Mouse (Mus musculus) kidney, embryonic 16.5 days (tissue): ENCODE results near the gene Scgb2b19. TPM values are rescaled to one million over a fixed set of nuclear protein-coding genes. Genes with fewer than 3 reads are reported as not detected.
"Not testable (repeated sequence)": the region's sequence is repeated elsewhere in the genome, so short reads cannot be mapped to it uniquely, and the experiment has no call there.

Experiments
- ATAC-seq: fragments of 200-750 bp; cut with Nextera tagmentation; 2 replicates; pipeline ENCODE4 v1.8.0; 2017; ENCODE audit warnings: moderate TSS enrichment; ENCODE audit not compliant: low FRiP score, low TSS enrichment
- H3K27ac ChIP-seq: fragments of 300-500 bp; sonication (generic); 2 replicates; pipeline ENCODE4 v1.5.1; 2014; ENCODE audit warnings: low read length
- H3K27me3 ChIP-seq: fragments of 300-500 bp; sonication (generic); 2 replicates; pipeline ENCODE4 v1.6.1; 2014; ENCODE audit warnings: low read length, control low read depth, mixed read lengths; ENCODE audit not compliant: insufficient read depth
- H3K36me3 ChIP-seq: fragments of 300-500 bp; sonication (generic); 2 replicates; pipeline ENCODE4 v1.6.1; 2014; ENCODE audit warnings: low read length, control low read depth, mixed read lengths; ENCODE audit not compliant: insufficient read depth
- H3K4me1 ChIP-seq: fragments of 300-500 bp; sonication (generic); 2 replicates; pipeline ENCODE4 v1.6.1; 2014; ENCODE audit warnings: low read length, control low read depth, mixed read lengths; ENCODE audit not compliant: insufficient read depth
- H3K4me2 ChIP-seq: fragments of 300-500 bp; sonication (generic); replicated peaks from 2 replicates; pipeline ENCODE4 v1.6.1; 2014; ENCODE audit warnings: low read depth, low read length
- H3K4me3 ChIP-seq: fragments of 300-500 bp; sonication (generic); 2 replicates; pipeline ENCODE4 v1.5.1; 2014; ENCODE audit warnings: mild to moderate bottlenecking, low read length
- H3K9ac ChIP-seq: fragments of 300-500 bp; sonication (generic); replicated peaks from 2 replicates; pipeline ENCODE4 v1.6.1; 2014; ENCODE audit warnings: low read length
- H3K9me3 ChIP-seq: fragments of 300-500 bp; sonication (generic); 2 replicates; pipeline ENCODE4 v1.6.1; 2016; ENCODE audit warnings: low read length, control low read depth
- WGBS: fragments of 180-500 bp; shearing (Covaris S2); extraction: QIAGEN DNeasy Blood & Tissue Kit; methylation state at CpG from one replicate; pipeline ENCODE4 v1.1.7; 2014; 5-methylcytosine and 5-hydroxymethylcytosine counted together
- polyA plus RNA-seq: library from polyadenylated mRNA; unstranded; fragments of >200 nt; fragmentation: Nextera tagmentation; extraction: Ambion mirVana; gene quantifications from 2 replicates; pipeline ENCODE4 v1.2.1, GENCODE M21; 2015

Gene Scgb2b19
- not detected in 2 replicates for polyA plus RNA-seq

DNA sequence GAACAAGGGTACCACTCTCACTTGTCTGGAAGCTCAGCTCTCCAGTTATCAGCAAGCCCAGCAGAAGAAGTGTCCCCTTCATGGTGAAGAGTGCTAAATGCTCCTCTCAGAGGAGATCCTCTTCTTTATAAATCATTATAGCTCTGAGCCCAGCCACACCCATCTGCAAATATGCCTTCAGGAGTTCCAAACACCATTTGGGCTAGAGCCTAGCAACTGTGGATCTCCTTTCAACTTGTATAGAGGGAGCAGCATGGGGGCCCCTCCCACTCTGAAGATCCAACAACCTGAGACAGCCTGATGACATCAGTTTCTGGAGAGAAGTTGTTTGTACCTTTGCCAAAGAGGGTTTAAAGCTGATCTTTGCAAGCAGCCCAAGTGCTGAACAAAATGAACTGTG is at the start of gene Scgb2b19:
TSS of gene Scgb2b19 (minus strand) at position 101 of the 400 bp plus-strand sequence.
- H3K27ac ChIP-seq, H3K9me3 ChIP-seq, H3K4me2 ChIP-seq, H3K4me3 ChIP-seq, H3K4me1 ChIP-seq, ATAC-seq, H3K9ac ChIP-seq, H3K36me3 ChIP-seq, H3K27me3 ChIP-seq: not testable (repeated sequence)

DNA sequence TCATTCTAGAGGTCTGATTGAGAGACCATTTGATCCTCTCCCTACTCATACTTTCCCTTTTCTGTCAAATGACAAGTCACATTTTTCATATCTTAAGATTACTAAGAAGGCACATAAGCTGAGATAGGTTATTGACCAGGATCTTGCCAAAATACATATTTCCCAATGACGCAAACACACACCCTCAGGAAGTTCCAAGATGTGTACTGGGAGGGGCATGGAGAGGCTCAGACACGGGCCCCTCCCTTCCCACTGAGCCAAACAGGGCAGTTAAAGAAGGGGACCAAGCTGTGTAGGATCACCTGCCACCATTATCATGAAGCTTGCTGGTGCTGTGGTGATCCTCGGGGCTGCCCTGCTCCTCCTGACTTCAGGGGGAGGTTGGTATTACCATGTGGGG is 6.9 kb upstream of the Scgb2b19 start, which contains the start of gene Scgb1b19:
TSS of gene Scgb1b19 (plus strand) at position 301 of the 400 bp plus-strand sequence.
- not testable (repeated sequence) for H3K36me3 ChIP-seq, ATAC-seq, H3K4me3 ChIP-seq, H3K27ac ChIP-seq, H3K27me3 ChIP-seq, H3K9me3 ChIP-seq, H3K9ac ChIP-seq, H3K4me2 ChIP-seq, H3K4me1 ChIP-seq
- 100% methylated on average over 2 of the region's 3 CpGs for WGBS

Other genes with a start within 250 kb of the Scgb2b19 start
- gene Scgb2b17, start 223.8 kb downstream of the Scgb2b19 start, polyA plus RNA-seq = not detected in 2 replicates
- gene Scgb1b17, start 216.9 kb downstream of the Scgb2b19 start, polyA plus RNA-seq = not detected in 2 replicates
- not detected in 2 replicates for gene Scgb2b18, start 106.5 kb downstream of the Scgb2b19 start, polyA plus RNA-seq
- gene Scgb1b18, start 94.8 kb downstream of the Scgb2b19 start, polyA plus RNA-seq = not detected in 2 replicates
- gene Scgb1b19, start 7.0 kb upstream of the Scgb2b19 start, polyA plus RNA-seq = not detected in 2 replicates
- not detected in 2 replicates for gene Scgb2b20, start 86.0 kb upstream of the Scgb2b19 start, polyA plus RNA-seq
- gene Scgb1b20, start 92.9 kb upstream of the Scgb2b19 start, polyA plus RNA-seq = not detected in 2 replicates
- gene Scgb2b21, start 240.1 kb upstream of the Scgb2b19 start, polyA plus RNA-seq = not detected in 2 replicates